Mouse (Mus musculus) MEL (cell line): ENCODE results near the gene Ar.

ENCODE experiments used
- BHLHE40 ChIP-seq: IDR thresholded peaks from 2 replicates; pipeline ENCODE4 v1.6.1; 2012; ENCODE audit warnings: low read depth, mild to moderate bottlenecking, inconsistent platforms, low read length, improper control_type of control experiment, borderline replicate concordance
- CTCF ChIP-seq, 3 experiments: IDR thresholded peaks in 2 of 3; conservative IDR thresholded peaks in 1 of 3; 2 replicates each; pipeline ENCODE4 v1.5.1; 2011 to 2012; ENCODE audit warnings: low read length in 3 of 3, low read depth in 2 of 3, mild to moderate bottlenecking in 2 of 3, improper control_type of control experiment in 1 of 3, inconsistent platforms in 1 of 3, mixed read lengths in 1 of 3, moderate library complexity in 1 of 3; ENCODE audit not compliant: control insufficient read depth in 1 of 3, insufficient read depth in 1 of 3, poor library complexity in 1 of 3, severe bottlenecking in 1 of 3
- E2F4 ChIP-seq: IDR thresholded peaks from 2 replicates; pipeline ENCODE4 v1.6.1; 2011; ENCODE audit warnings: low read depth, low read length, improper control_type of control experiment, borderline replicate concordance
- ETS1 ChIP-seq: IDR thresholded peaks from 2 replicates; pipeline ENCODE4 v1.6.1; 2012; ENCODE audit warnings: low read depth, mild to moderate bottlenecking, inconsistent platforms, low read length, improper control_type of control experiment, moderate library complexity
- GATA1 ChIP-seq: IDR thresholded peaks from 2 replicates; pipeline ENCODE4 v1.6.1; 2011; ENCODE audit warnings: low read depth, low read length, improper control_type of control experiment
- JUND ChIP-seq: IDR thresholded peaks from 2 replicates; pipeline ENCODE4 v1.6.1; 2011; ENCODE audit warnings: low read depth, mild to moderate bottlenecking, improper control_type of control experiment, low read length
- KAT2A ChIP-seq: conservative IDR thresholded peaks from 2 replicates; pipeline ENCODE4 v1.6.1; 2012; ENCODE audit warnings: low read depth, low read length, improper control_type of control experiment, inconsistent platforms
- MAZ ChIP-seq: IDR thresholded peaks from 2 replicates; pipeline ENCODE4 v1.6.1; 2012; ENCODE audit warnings: low read depth, mild to moderate bottlenecking, inconsistent platforms, low read length, improper control_type of control experiment
- MYC ChIP-seq: IDR thresholded peaks from 2 replicates; pipeline ENCODE4 v1.6.1; 2011; ENCODE audit warnings: low read depth, mild to moderate bottlenecking, low read length, improper control_type of control experiment, moderate library complexity
- POLR2A ChIP-seq, 2 experiments: IDR thresholded peaks; 2 replicates each; pipeline ENCODE4 v1.6.1; 2011 to 2012; ENCODE audit warnings: low read length in 2 of 2, mild to moderate bottlenecking in 2 of 2, control low read depth in 1 of 2, improper control_type of control experiment in 1 of 2, low read depth in 1 of 2, moderate library complexity in 1 of 2; ENCODE audit not compliant: control insufficient read depth in 1 of 2, insufficient read depth in 1 of 2, poor library complexity in 1 of 2
- RCOR1 ChIP-seq: IDR thresholded peaks from 2 replicates; pipeline ENCODE4 v1.6.1; 2012; ENCODE audit warnings: low read depth, mild to moderate bottlenecking, inconsistent platforms, low read length, improper control_type of control experiment
- TAL1 ChIP-seq: IDR thresholded peaks from 2 replicates; pipeline ENCODE4 v1.6.1; 2012; ENCODE audit warnings: mild to moderate bottlenecking, inconsistent platforms, low read length, moderate library complexity, mixed read lengths
- ZKSCAN1 ChIP-seq: IDR thresholded peaks from 2 replicates; pipeline ENCODE4 v1.6.1; 2012; ENCODE audit warnings: low read depth, mild to moderate bottlenecking, inconsistent platforms, low read length, improper control_type of control experiment, moderate library complexity

DNA sequence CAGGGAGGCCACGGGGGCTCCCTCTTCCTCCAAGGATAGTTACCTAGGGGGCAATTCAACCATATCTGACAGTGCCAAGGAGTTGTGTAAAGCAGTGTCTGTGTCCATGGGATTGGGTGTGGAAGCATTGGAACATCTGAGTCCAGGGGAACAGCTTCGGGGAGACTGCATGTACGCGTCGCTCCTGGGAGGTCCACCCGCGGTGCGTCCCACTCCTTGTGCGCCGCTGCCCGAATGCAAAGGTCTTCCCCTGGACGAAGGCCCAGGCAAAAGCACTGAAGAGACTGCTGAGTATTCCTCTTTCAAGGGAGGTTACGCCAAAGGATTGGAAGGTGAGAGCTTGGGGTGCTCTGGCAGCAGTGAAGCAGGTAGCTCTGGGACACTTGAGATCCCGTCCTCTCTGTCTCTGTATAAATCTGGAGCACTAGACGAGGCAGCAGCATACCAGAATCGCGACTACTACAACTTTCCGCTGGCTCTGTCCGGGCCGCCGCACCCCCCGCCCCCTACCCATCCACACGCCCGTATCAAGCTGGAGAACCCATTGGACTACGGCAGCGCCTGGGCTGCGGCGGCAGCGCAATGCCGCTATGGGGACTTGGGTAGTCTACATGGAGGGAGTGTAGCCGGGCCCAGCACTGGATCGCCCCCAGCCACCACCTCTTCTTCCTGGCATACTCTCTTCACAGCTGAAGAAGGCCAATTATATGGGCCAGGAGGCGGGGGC, 2.0 kb downstream of the Ar start:
- no peak for TF ChIP-seq JUND
- no peak for TF ChIP-seq CTCF (IDR thresholded peaks at IDR 0.05 in 2 of 3, conservative IDR thresholded peaks at IDR 0.05 in 1 of 3; ENCODE audit: control insufficient read depth in 1 of 3, insufficient read depth in 1 of 3, low read depth in 2 of 3, low read length in 3 of 3, poor library complexity in 1 of 3, severe bottlenecking in 1 of 3)
- no peak for TF ChIP-seq TAL1
- TF ChIP-seq POLR2A (IDR thresholded peaks at IDR 0.05; ENCODE audit: control insufficient read depth in 1 of 2, insufficient read depth in 1 of 2, low read depth in 1 of 2, low read length in 2 of 2, poor library complexity in 1 of 2): no peak
- TF ChIP-seq RCOR1: no peak
- no peak for TF ChIP-seq KAT2A
- no peak for TF ChIP-seq MAZ
- no peak for TF ChIP-seq BHLHE40
- TF ChIP-seq MYC: no peak
- no peak for TF ChIP-seq E2F4
- TF ChIP-seq ETS1: no peak
- no peak for TF ChIP-seq ZKSCAN1
- no peak for TF ChIP-seq GATA1
